Mouse (Mus musculus) left cerebral cortex, postnatal 25 days (tissue): Measurements from ENCODE around the gene Colq. TPM values are rescaled to one million over a fixed set of nuclear protein-coding genes. Genes with fewer than 3 reads are reported as not detected.
A peak's percentile ranks its signal among the peaks of the same experiment; 100 is the strongest.
"Not testable (repeated sequence)": the region's sequence is repeated elsewhere in the genome, so short reads cannot be mapped to it uniquely, and the experiment has no call there.

Source experiments
- DNase-seq, 2 experiments: peaks; one replicate each; pipeline ENCODE4 v3.0.0; 2022; ENCODE audit warnings: low spot score in 2 of 2, mixed read lengths in 1 of 2
- intact Hi-C: fragments of 180-260 bp; cut with DNase I; formaldehyde crosslinking; loops from one replicate; pipeline ENCODE4 v1.15.1; 2025
- total RNA-seq, 2 experiments: library from RNA; stranded (reverse); gene quantifications; 2 replicates each; pipeline ENCODE4 v1.2.3; 2021

Colq gene
- 1 to 10 TPM; 1.7 TPM for total RNA-seq

DNA sequence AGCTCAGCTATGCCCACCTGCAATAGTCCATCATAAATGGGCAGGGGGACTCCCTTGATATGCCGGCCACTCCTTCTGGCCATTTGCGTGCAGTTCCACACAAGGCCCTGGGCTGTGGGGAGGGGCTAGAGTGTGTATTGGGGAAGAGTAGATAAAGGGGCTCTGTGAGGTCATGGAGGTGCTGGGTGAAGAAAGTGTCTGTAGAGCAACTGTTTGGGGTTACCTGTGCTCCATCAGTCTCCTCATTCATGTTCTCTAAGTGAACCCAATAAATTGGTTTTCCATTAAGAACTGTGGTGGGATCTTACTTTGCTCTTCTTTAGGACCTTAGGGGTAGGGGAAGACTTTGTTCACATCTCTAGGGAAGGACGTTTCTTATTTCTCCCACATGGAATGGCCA lies at the start of gene Colq:
Gene Colq, minus strand, starts transcription at position 101 of the 400 bp plus-strand sequence.
- DNase-seq: no peak
- intact Hi-C loops: no loop called here

- intact Hi-C loops: no loop called here
Measured at GRCm38 (mm10) chr14:31640346-31640889, 49.3 kb upstream of the Colq start, which contains the start of gene Gm49387. Gm49387 (minus strand) TSS chr14:31640878.

GRCm38 (mm10) chr14:31630677-31631076 lies 39.5 kb upstream of the Colq start:
- intact Hi-C loops: no loop called here
- DNase-seq: no peak

More at GRCm38 (mm10) chr14:31640346-31640889, 49.3 kb upstream of the Colq start, which contains the start of gene Gm49387:
- DNase-seq: no peak

- intact Hi-C loops: loop anchor here (2.0 kb wide), 1 partner anchor 50 kb away; no protein-coding TSS in a partner anchor
- peak; percentile 34 to 92 for DNase-seq
Measured at GRCm38 (mm10) chr14:31622748-31623147, 31.6 kb upstream of the Colq start.

GRCm38 (mm10) chr14:31620591-31621223 lies 29.6 kb upstream of the Colq start:
- intact Hi-C loops: no loop called here
- no peak for DNase-seq

DNA sequence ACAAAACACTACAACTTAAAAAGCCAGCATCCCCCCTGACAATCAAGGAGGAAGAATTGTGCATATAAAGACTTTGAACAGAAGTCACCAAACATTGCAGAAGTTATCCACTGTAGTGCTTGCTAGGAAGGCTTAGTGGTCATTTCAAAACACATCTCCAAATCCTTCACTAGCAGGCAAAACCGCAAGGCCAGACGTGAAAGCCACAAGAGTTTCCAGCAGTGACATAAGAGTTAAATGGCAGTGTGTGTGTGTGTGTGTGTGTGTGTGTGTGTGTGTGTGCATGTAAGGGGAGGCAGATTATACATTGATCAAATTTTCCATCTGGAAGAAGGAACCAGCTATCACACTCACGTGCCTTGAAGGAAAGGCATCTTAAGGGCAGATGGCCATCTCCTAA lies 26.9 kb upstream of the Colq start:
- intact Hi-C loops: no loop called here
- no peak for DNase-seq

GRCm38 (mm10) chr14:31617204-31617603 lies 26.1 kb upstream of the Colq start:
- intact Hi-C loops: no loop called here
- DNase-seq: peak; percentile 21 to 61

DNA sequence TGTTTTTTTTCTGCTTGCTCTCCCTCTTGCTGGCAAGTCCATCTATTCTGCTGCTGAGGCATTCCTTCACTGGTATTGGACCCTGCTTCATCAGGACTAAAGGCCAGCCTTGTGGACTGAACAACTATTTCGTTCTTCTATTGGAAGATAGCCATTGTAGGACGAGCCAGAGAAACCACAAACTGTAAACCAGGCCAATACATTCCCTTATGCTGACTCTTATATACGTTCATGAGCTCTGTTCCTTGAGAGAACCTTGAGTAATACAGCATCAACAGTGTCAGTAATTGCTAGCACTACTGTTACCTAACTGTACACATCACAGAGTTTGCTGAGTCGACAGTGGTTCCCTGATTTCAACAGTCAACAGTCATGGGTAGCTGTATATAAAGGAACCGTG lies 22.5 kb upstream of the Colq start:
- intact Hi-C loops: no loop called here

DNA sequence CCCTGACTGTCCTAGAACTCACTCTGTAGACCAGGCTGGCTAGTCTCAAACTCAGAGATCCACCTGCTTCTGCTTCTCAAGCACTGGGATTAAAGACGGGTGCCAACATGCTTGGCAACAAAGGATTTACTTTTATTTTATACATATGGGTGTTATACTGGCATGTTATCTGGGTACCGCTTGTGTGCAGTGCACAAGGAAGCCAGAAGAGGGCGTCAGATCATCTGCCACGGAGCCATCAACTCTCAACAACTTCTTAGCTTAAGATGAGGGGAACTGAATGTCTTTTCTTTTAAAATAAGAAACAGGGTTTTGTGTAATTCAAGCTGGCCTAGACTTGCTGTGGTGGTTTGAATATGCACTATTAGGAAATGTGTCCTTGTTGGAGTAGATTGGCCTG lies 20.8 kb upstream of the Colq start:
- intact Hi-C loops: no loop called here
- DNase-seq: no peak

More for the DNA sequence above, 22.5 kb upstream of the Colq start:
- DNase-seq: no peak

DNA sequence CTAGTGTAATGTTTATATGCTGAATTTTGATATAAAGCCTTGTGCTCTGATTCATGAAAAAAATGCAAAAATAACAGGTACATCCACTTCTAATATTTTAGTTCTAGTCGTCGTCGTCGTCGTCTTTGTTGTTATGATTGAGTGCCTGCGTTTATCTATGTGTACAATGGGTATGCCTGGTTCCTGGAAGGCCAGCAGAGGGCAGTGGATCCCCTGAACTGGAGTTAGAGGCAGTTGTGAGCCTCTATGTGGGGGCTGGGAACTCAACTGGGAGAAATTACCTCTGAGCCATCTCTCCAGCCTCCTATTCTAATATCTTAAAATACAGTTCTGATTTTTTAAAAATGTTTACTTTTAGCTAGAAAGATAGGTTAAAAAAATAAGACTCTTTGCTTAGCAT lies 14.4 kb upstream of the Colq start:
- DNase-seq: no peak
- intact Hi-C loops: loop anchor here (2.0 kb wide), 1 partner anchor 85 kb away; no protein-coding TSS in a partner anchor

DNA sequence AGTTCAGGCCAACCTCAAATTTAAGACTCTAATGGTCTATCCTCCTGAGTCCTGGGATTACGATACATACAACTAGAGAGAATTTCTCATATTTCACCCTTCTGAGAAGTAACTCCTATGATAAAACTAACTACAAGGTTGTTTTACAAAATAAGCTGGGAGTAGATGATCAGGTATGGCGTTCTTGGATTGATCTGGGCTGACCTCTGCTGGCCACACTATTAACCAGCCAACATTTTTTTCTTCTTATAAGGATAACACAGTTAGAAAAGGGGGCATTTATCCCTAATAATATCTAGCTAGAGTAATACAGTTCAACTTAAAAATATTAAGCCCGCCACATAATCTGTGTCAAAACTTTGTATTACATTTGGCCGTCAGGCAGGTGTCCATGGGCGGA lies 13.8 kb upstream of the Colq start:
- peak in 1 of 2 experiments; percentile 28 for DNase-seq
- intact Hi-C loops: loop anchor here (2.0 to 5.0 kb wide), 2 partner anchors 84 to 1388 kb away; no protein-coding TSS in a partner anchor

GRCm38 (mm10) chr14:31602616-31602979 lies 11.5 kb upstream of the Colq start:
- intact Hi-C loops: loop anchor here (5.0 kb wide), 1 partner anchor 1385 kb away; no protein-coding TSS in a partner anchor
- DNase-seq: not testable (repeated sequence)

- DNase-seq: no peak
- intact Hi-C loops: loop anchor here (5.0 kb wide), 1 partner anchor 1385 kb away; no protein-coding TSS in a partner anchor
Measured at GRCm38 (mm10) chr14:31601908-31602615, 10.9 kb upstream of the Colq start.

GRCm38 (mm10) chr14:31597446-31597845 lies 6.3 kb upstream of the Colq start:
- intact Hi-C loops: no loop called here
- DNase-seq: no peak

DNA sequence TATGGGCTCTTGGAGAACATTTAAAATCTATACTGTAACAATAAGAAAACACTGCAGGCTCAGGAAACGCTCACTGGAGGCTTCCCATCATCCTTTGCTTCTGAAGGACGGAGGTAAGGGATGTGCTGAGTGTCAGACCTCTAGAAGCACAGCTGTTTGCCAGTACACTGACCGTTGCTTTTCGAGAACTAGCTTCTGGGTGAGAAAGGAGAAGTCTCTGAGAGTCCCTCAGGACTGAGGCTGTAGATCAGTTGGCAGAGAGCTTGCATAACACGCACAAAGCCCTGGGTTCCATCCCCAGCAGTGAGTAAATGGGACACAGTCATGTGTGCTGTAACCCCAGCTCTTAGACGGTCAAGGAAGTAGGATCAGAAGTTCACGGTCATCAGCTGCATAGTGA lies 5.3 kb upstream of the Colq start:
- intact Hi-C loops: no loop called here
- DNase-seq: no peak

- intact Hi-C loops: no loop called here
- DNase-seq: no peak
Measured at GRCm38 (mm10) chr14:31594693-31595092, 3.5 kb upstream of the Colq start.

GRCm38 (mm10) chr14:31593036-31593435 lies 1.9 kb upstream of the Colq start:
- no peak for DNase-seq
- intact Hi-C loops: no loop called here

GRCm38 (mm10) chr14:31586451-31586850 lies 4.7 kb downstream of the Colq start:
- DNase-seq: no peak
- intact Hi-C loops: no loop called here

DNA sequence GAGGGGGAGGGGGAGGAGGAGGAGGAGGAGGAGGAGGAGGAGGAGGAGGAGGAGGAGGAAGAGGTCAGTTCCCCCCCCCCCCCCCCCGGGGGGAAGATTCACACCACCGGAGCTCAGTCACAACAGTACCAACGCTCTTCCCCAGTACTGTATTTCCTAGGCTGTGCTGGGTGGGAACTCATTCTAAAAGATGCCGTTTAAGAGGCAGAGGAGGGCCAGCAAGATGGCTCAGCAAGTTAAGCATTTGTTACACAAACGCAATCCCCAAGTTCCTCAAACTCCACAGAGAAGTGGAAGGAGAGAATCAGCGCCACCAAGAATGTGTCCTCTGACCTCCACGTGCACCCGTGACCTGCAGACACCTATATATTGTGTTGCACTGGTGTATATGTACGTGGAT lies 8.1 kb downstream of the Colq start:
- no peak for DNase-seq
- intact Hi-C loops: no loop called here

- intact Hi-C loops: no loop called here
- DNase-seq: no peak
Measured at GRCm38 (mm10) chr14:31577966-31578735, 13.0 kb downstream of the Colq start.
